Mouse (Mus musculus) forebrain, embryonic 14.5 days (tissue): ENCODE data around the gene Smim26. TPM values are rescaled to one million over a fixed set of nuclear protein-coding genes. Genes with fewer than 3 reads are reported as not detected.

Experiments used
- ATAC-seq: fragments of 200-750 bp; cut with Nextera tagmentation; 2 replicates; pipeline ENCODE4 v1.8.0; 2017; ENCODE audit warnings: mild to moderate bottlenecking, moderate library complexity
- DNase-seq: peaks from one replicate; pipeline ENCODE4 v3.0.0-alpha.2; 2015; ENCODE audit warnings: low spot score
- H3K27ac ChIP-seq: fragments of 300-500 bp; sonication (generic); 2 replicates; pipeline ENCODE4 v1.5.1; 2014; ENCODE audit warnings: low read depth, mild to moderate bottlenecking, control low read depth, low read length, moderate library complexity
- H3K27me3 ChIP-seq: fragments of 300-500 bp; sonication (generic); replicated peaks from 2 replicates; pipeline ENCODE4 v1.6.1; 2014; ENCODE audit warnings: low read length, control low read depth, mixed read lengths; ENCODE audit not compliant: control insufficient read depth, insufficient read depth
- H3K36me3 ChIP-seq: fragments of 300-500 bp; sonication (generic); 2 replicates; pipeline ENCODE4 v1.6.1; 2014; ENCODE audit warnings: low read length, control low read depth; ENCODE audit not compliant: control insufficient read depth, insufficient read depth
- H3K4me1 ChIP-seq: fragments of 300-500 bp; sonication (generic); 2 replicates; pipeline ENCODE4 v1.6.1; 2014; ENCODE audit warnings: antibody characterized with exemption, low read length, control low read depth; ENCODE audit not compliant: control insufficient read depth, insufficient read depth
- H3K4me2 ChIP-seq: fragments of 300-500 bp; sonication (generic); 2 replicates; pipeline ENCODE4 v1.6.1; 2014; ENCODE audit warnings: mild to moderate bottlenecking, control low read depth, low read length
- H3K4me3 ChIP-seq: fragments of 300-500 bp; sonication (generic); 2 replicates; pipeline ENCODE4 v1.5.1; 2014; ENCODE audit warnings: low read depth, low read length, control low read depth
- H3K9ac ChIP-seq: fragments of 300-500 bp; sonication (generic); 2 replicates; pipeline ENCODE4 v1.6.1; 2014; ENCODE audit warnings: mild to moderate bottlenecking, low read length, control low read depth, moderate library complexity
- H3K9me3 ChIP-seq: fragments of 300-500 bp; sonication (generic); replicated peaks from 2 replicates; pipeline ENCODE4 v1.6.1; 2016; ENCODE audit warnings: low read length, control low read depth, mixed read lengths; ENCODE audit not compliant: control insufficient read depth
- WGBS: fragments of 180-500 bp; shearing (Covaris S2); extraction: QIAGEN DNeasy Blood & Tissue Kit; methylation state at CpG from one replicate; pipeline ENCODE4 v1.1.7; 2014; 5-methylcytosine and 5-hydroxymethylcytosine counted together
- polyA plus RNA-seq: library from polyadenylated mRNA; unstranded; fragments of >200 nt; fragmentation: Nextera tagmentation; extraction: Ambion mirVana; gene quantifications from 2 replicates; pipeline ENCODE4 v1.2.1, GENCODE M21; 2014

The Smim26 gene
- polyA plus RNA-seq, 1 experiment from 2014 or later = 59.0 TPM

DNA sequence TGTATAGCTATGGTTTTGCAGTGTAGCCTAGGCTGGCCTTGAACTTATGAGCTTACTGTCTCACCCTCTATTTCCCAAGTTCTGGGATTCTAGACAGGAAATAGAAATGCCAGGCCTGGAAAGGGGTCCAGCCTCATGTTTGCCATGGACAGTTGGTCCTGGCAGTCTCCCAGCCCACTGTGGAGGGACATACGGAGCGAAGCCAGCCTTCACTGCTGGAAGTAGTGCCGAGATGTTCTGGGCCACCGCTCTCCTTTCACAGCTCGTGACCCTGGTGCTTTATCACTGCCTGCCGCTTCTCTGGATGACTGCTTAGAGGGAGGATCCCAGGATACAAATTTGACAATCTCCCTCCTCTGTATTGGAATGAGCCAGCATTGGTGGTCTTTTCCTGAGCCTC is 27.6 kb downstream of the Smim26 start:
- H3K36me3 ChIP-seq = no peaks in the 10 kb centered on the region
- no peak overlapping the region for H3K9ac ChIP-seq
- ATAC-seq (no peak), DNase-seq (no peak)
- 67% methylated on average over 6 of the region's 6 CpGs for WGBS
- H3K27ac ChIP-seq = no peak overlapping the region
- H3K4me3 ChIP-seq = no peak overlapping the region
- H3K27me3 ChIP-seq = no peaks in the 10 kb centered on the region
- H3K9me3 ChIP-seq = no peaks in the 10 kb centered on the region
- H3K4me2 ChIP-seq = no peak overlapping the region
- no peaks in the 10 kb centered on the region for H3K4me1 ChIP-seq

DNA sequence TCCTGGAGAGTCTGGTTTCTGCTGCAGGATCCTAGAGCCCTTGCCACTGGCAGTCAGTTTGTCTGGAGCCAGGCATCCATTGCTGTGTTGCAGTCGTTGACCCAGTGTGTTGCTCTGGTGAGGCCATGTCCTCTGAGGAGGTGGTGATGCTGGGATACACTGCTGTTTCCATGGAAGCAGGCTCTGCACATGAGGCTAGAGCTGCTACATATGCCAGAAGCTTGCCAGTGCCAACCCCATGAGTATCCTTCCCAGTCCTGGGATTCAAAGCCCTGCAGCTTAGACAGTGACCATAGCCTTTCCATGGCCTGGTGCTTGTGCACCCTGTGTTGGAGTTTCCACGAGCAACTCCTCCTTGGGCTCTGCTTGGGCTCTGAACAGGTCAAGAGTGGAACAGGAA is 39.7 kb downstream of the Smim26 start:
- no peak overlapping the region for H3K27ac ChIP-seq
- H3K4me3 ChIP-seq = no peak overlapping the region
- H3K4me2 ChIP-seq = no peak overlapping the region
- no peaks in the 10 kb centered on the region for H3K27me3 ChIP-seq
- no peaks in the 10 kb centered on the region for H3K4me1 ChIP-seq
- WGBS = 82% methylated on average over 2 of the region's 2 CpGs
- H3K9me3 ChIP-seq = no peaks in the 10 kb centered on the region
- no peak overlapping the region for H3K9ac ChIP-seq
- H3K36me3 ChIP-seq = no peaks in the 10 kb centered on the region
- no peak for DNase-seq
- ATAC-seq = no peak

DNA sequence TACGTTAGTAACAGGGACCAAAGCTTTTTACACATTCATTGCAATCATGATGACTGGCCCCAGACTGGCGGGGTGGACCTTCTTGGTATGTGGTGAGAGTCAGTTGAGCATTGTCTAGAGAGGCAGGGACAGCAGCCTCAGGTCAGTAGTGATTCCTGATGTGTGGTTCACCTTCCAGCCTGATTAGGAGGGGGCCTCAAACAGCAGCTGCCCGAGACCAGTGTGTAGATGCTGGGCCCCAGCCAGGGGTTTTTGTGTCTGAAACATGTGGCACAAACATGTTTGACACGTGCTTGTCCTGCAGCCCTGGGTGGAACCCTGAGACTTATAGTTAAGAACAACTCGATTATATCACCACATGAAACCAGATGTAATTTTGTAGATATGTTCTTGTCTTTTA is 40.4 kb downstream of the Smim26 start:
- 77% methylated on average over 5 of the region's 5 CpGs for WGBS
- H3K36me3 ChIP-seq = no peaks in the 10 kb centered on the region
- H3K27me3 ChIP-seq = no peaks in the 10 kb centered on the region
- H3K9ac ChIP-seq = no peak overlapping the region
- H3K4me2 ChIP-seq = no peak overlapping the region
- H3K4me1 ChIP-seq = no peaks in the 10 kb centered on the region
- no peaks in the 10 kb centered on the region for H3K9me3 ChIP-seq
- no peak overlapping the region for H3K27ac ChIP-seq
- DNase-seq (no peak), ATAC-seq (no peak)
- no peak overlapping the region for H3K4me3 ChIP-seq

DNA sequence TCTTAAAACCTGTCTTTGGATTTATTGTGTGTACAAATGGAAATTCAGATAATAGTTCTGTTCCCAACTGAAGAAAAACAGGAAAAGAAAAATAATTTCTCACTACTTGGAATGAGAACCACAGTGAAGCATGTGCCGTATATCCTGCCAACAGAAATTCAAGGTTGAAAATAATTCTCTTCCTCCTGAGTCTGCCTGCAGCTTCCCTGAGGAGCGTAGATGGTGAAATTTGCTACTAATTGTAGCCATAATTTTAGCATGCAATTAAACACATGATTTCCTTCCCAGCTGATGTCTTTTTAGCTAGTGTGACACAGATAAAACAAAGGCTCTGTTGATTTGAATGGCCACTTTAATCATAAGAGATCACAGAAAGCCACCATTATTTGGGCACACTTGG is 40.9 kb downstream of the Smim26 start:
- 73% methylated on average over 2 of the region's 2 CpGs for WGBS
- no peak overlapping the region for H3K4me2 ChIP-seq
- H3K27me3 ChIP-seq = no peaks in the 10 kb centered on the region
- no peak overlapping the region for H3K4me3 ChIP-seq
- ATAC-seq (0 out of 2 replicates have a peak, but pooled peaks have one; percentile 28), DNase-seq (peak; percentile 23)
- no peak overlapping the region for H3K27ac ChIP-seq
- H3K36me3 ChIP-seq = no peaks in the 10 kb centered on the region
- no peaks in the 10 kb centered on the region for H3K4me1 ChIP-seq
- H3K9ac ChIP-seq = no peak overlapping the region
- H3K9me3 ChIP-seq = no peaks in the 10 kb centered on the region

DNA sequence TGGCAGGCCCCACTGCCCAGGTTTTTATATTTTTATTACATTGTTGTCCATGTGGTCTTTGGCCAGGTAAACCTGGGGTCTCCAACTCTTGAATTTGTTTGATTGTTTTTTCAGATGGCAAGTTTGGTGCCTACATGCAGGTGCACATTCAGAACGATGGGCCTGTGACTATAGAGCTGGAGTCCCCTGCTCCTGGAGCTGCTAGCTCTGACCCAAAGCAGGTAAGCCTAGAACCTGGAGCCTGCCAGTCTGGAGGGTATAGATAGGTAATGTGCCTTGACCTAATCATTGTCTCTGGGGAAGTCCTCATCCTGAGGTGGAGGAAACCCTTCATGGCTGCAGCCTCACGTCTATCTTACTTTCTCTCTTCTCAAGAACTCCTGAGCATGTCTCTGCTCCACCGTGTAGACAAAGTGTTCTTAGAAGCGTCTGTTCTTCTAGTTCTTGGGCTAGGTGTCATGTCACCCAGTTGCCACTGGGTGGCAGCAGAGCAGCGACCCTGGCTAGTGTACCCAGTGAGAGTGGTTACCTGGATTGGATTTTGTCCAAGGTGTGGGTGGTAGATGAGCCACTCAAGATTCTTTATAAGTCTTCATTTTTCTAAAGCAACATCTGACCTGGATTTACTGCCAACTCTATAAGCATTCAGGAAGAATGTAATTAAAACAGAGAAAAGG is 41.9 kb downstream of the Smim26 start:
- WGBS = 19% methylated on average over 5 of the region's 5 CpGs

DNA sequence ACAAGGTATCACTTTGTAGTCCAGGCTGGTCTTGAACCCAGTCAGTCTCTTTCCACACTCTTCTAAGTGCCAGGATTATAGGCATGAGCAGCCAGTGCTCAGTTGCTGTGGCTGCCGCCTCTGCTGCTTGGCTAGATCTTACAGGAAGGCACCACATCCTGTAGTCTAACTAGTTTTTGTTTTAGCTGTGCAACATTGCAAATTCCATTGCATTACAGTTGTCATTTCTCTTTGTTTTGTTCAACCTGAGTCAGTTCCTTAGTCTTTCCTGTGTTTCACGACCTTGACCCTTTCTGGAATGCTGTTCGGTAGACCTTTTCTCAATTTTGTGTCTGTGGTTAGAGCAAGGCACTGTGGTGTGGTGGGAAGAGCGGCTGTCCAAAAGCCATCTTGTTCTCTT is 43.4 kb downstream of the Smim26 start:
- ATAC-seq (no peak), DNase-seq (no peak)
- H3K9ac ChIP-seq = no peak overlapping the region
- H3K4me2 ChIP-seq = no peak overlapping the region
- no peaks in the 10 kb centered on the region for H3K27me3 ChIP-seq
- no peaks in the 10 kb centered on the region for H3K36me3 ChIP-seq
- no peaks in the 10 kb centered on the region for H3K9me3 ChIP-seq
- H3K4me3 ChIP-seq = no peak overlapping the region
- no peaks in the 10 kb centered on the region for H3K4me1 ChIP-seq
- no peak overlapping the region for H3K27ac ChIP-seq
- 89% methylated on average over 4 of the region's 4 CpGs for WGBS

More for the DNA sequence above, 41.9 kb downstream of the Smim26 start:
- no peak overlapping the region for H3K9ac ChIP-seq
- H3K4me3 ChIP-seq = no peak overlapping the region
- H3K27ac ChIP-seq = no peak overlapping the region; the same call in 1 of the 2 replicates
- no peaks in the 10 kb centered on the region for H3K27me3 ChIP-seq
- peak; percentile 73 for DNase-seq
- peak; percentile 66 for ATAC-seq
- H3K4me2 ChIP-seq = no peak overlapping the region
- no peaks in the 10 kb centered on the region for H3K36me3 ChIP-seq
- no peaks in the 10 kb centered on the region for H3K9me3 ChIP-seq
- no peaks in the 10 kb centered on the region for H3K4me1 ChIP-seq

DNA sequence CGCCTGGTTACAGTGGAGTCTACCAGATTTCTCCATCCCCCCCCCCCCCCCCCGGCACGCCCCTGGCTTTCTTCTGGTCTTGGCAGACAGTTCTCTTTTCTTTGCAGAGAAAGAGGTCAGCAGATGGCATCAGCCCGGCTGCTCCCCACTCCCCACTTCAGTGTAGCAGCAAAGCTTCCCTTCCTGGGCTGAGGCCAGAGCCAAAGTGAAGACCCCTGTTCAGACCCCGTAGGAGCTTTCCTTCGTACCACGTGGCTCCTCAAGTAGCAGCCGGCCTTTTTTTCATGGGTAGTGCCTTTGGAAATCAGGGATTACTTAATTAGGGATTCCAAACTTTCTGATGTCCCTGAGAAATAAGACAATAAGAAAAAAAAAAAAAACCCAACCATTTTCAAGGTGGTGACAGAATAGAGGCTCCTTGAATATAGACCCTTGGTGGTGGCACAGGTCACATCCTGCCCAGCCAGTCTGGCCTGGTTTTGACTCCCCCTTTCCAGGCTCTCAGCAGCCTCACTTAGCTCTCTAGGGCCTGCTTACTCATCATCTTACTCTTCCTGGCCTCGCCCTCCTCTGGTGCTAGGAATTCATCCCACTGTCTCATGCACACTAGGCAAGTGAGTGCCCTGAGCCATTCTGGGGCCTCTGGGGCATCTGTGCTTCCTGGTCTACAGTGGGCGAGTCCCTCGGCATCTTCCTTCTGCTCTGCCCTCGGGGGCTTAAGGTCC is 44.0 kb downstream of the Smim26 start:
- no peaks in the 10 kb centered on the region for H3K36me3 ChIP-seq
- no peaks in the 10 kb centered on the region for H3K4me1 ChIP-seq
- no peak overlapping the region for H3K4me3 ChIP-seq
- H3K27me3 ChIP-seq = no peaks in the 10 kb centered on the region
- no peak overlapping the region for H3K9ac ChIP-seq
- ATAC-seq (no peak), DNase-seq (peak; percentile 8)
- H3K9me3 ChIP-seq = no peaks in the 10 kb centered on the region
- H3K27ac ChIP-seq = no peak overlapping the region
- WGBS = 74% methylated on average over 12 of the region's 12 CpGs
- H3K4me2 ChIP-seq = no peak overlapping the region

DNA sequence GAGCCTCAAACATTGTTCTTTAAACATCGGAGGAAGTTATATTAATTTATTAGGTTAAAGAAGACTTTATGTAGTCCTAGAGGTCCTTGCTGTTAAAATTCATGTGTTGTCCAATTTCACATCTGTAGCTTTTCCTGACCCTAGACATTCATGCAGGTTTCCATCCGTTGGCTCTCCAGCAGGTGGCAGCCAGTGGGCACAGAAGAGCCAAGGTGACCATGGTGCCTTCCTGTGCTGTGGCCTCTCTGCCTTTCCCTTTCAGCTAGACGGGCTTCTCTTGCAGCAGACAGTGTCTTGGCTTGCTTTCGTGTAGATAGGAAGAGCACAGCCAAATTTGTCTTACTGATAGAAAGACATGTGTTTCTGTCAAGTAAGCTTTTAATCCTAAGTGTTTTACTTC is 44.9 kb downstream of the Smim26 start:
- H3K36me3 ChIP-seq = no peaks in the 10 kb centered on the region
- no peak overlapping the region for H3K9ac ChIP-seq
- H3K4me1 ChIP-seq = no peaks in the 10 kb centered on the region
- no peaks in the 10 kb centered on the region for H3K9me3 ChIP-seq
- no peak overlapping the region for H3K27ac ChIP-seq
- ATAC-seq = no peak
- no peaks in the 10 kb centered on the region for H3K27me3 ChIP-seq
- no peak overlapping the region for H3K4me2 ChIP-seq
- WGBS = 69% methylated on average over 4 of the region's 4 CpGs
- peak; percentile 40 for DNase-seq
- no peak overlapping the region for H3K4me3 ChIP-seq

DNA sequence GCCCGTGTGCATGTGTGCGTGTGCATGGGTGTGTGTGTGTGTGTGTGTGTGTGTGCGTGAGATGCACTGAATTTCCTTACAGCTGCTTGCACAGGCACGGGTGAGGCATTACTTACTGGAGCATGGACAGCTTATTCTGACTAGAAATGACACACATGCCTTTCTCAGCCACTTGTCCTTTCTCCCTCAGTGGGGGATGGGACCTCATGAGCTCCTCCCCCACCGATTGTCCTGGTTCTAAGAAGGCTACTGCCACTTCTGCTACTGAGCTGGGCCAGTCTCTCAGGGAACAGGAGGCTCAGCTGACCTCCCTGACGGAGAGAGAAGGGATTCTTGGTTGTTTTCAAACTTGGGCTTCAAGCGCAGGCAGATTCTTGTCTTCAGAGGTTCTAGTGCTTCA is 46.2 kb downstream of the Smim26 start:
- Histone ChIP-seq H3K9me3 (no peaks in the 10 kb centered on the region), H3K27me3 (no peaks in the 10 kb centered on the region), H3K4me2 (no peak overlapping the region), H3K4me3 (no peak overlapping the region), H3K27ac (no peak overlapping the region), H3K36me3 (no peaks in the 10 kb centered on the region), H3K4me1 (no peaks in the 10 kb centered on the region), H3K9ac (no peak overlapping the region)
- WGBS = 74% methylated on average over 7 of the region's 7 CpGs
- ATAC-seq (no peak), DNase-seq (no peak)
